Mouse (Mus musculus) heart, postnatal 10 days (tissue): Measurements from ENCODE around the gene Lfng. TPM values are rescaled to one million over a fixed set of nuclear protein-coding genes. Genes with fewer than 3 reads are reported as not detected.

ENCODE experiments used
- DNase-seq, 2 experiments: peaks; one replicate each; pipeline ENCODE4 v3.0.0; 2021
- intact Hi-C: fragments of 180-260 bp; cut with DNase I; formaldehyde crosslinking; loops from one replicate; pipeline ENCODE4 v1.15.1; 2025
- total RNA-seq, 2 experiments: library from RNA; stranded (reverse); gene quantifications; 2 replicates each; pipeline ENCODE4 v1.2.3; 2021

The Lfng gene
- total RNA-seq, 2 experiments from 2014 or later, result 14.1 to 15.7 TPM

DNA sequence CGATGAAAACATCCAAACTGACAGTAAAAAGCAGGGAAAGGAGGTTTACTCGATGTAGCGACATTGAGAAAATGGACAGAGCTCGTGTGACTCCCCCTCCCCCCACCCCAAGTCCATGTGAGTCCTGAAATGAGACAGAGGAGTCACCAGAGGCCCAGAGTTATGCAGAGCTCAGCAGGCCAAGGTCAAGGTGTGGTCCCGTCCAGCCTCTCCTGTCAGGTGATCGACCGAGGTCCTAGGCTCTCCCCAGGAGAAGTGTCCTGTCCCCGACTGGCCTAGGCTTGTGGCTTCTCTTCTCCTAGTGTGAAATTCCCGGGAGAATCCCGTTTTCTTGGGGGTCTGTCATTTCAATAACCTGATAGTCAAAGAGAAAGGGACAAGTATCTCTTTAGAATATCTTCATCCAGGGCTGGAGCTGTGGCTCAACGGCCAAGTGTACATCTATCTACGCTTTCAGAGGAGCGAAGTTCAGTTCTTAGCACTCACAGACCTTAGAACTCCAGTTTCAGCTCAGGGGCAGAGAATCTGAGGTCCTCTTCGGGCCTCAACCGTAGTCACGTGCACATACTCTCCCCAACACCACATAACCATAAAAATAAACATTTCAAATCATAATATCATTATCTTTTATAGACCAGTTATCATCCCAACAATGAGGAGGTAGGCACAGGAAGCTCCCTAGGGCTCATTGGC is 17.9 kb upstream of the Lfng start:
- DNase-seq, result no peak
- intact Hi-C loops, result no loop called here

DNA sequence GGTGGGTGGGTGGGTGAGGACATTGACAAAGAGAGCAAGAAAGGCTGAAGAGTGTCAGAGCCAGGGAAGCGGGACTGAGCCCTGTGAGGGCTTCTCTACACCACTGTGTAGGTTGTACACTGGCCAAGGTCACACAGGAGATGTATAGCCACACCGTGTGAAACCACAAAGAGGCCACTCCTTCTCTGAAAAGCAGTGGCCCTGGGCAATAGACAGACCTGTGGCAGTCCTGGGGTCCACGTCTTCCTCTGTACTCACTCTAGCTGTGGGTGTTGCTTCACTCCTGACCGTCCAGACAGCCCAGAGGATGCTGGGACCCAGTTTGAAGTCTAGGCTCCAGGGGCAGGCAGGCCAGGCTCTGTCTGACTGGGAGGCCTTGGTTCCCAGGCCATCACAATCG is 12.3 kb upstream of the Lfng start:
- DNase-seq, result no peak
- intact Hi-C loops, result no loop called here

DNA sequence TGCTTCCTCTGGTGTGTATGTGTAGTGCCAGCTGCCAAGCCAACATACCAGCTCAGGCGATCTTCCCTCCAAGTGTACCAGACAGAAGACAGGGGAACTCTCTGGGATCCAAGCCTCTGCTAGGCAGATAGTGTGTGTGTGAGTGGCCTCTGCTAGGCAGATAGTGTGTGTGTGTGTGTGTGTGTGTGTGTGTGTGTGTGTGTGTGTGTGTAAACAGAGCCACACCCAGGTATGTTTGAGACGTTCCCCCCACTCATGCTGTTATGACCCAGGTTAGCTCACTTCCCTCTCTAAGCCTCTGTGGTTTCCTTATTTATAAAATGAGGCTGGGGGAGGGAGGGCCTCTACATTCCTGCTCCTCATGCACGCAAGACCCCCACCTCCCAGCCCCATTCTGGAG is 10.7 kb upstream of the Lfng start:
- no peak for DNase-seq
- intact Hi-C loops, result no loop called here

DNA sequence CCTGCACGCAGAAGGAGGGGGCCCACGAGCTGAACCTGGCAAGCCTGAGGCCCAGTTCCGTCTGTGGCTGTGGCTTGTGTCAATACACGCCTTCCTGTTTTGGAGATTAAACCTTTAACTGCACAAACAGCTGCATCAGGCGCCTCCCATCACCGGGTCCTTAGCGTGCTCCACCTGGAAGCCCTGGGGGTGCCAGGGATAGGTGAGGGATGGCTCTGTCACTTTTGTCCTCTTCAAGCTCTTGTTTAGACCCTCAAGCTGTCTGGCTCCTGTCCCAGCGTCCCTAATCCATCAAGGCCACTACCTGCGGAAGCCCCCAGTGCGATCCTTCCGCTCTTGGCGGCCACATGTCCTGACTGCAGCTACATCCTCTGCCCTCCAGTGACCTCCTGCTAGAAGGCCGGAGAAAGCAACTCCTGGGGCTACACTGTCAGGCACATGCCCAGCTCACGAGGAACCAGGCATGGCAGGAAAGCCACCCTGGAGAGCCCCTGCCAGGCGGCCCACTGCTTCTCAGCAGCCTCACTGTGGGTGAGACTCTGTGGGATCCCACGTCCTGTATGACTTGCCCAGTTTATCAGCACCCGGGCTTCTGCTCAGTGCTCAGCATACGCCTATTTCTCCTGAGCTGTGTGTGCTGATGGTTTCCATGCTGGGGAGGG is 10.1 kb upstream of the Lfng start:
- intact Hi-C loops, result no loop called here
- DNase-seq, result peak; percentile 42 to 56

DNA sequence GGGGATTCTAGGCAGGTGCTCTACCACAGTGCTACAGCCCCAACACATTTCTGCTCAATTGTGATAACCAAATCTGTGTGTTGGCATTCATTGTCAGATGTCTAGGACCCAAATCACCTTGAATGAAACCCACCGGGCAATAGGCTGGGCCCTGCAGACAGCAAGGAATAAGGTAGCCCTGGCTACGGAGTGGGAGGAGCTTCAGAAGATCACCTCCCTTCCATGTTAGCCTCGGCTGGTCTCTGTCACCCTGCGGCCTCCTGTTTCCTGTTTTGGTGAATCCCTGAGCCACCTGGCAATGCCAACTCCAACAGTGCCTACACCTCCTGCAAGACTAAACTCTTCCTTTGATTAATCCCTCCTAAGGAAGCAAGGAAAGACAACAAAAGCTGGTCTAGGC is 9.3 kb upstream of the Lfng start:
- DNase-seq, result no peak
- intact Hi-C loops, result no loop called here

DNA sequence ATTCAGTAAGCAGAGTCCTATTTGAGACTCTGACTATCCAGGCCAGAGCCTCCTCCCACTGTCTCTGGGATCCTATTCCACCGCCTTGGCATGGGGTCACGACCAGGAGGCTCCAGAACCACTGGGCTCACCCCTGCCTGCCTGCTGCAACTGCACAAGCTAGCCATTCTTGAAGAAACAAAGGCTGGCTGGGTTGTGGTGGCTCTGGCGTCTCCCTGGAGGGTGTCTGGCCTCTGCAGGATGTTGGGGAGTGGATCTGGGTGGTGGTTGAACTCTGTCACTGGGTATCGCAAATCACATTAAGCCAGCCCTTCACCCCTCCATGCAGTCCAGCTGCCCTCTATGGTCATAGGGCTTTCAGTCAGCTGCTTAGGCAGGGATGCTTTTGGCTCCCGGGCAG is 7.2 kb upstream of the Lfng start:
- intact Hi-C loops, result no loop called here

DNA sequence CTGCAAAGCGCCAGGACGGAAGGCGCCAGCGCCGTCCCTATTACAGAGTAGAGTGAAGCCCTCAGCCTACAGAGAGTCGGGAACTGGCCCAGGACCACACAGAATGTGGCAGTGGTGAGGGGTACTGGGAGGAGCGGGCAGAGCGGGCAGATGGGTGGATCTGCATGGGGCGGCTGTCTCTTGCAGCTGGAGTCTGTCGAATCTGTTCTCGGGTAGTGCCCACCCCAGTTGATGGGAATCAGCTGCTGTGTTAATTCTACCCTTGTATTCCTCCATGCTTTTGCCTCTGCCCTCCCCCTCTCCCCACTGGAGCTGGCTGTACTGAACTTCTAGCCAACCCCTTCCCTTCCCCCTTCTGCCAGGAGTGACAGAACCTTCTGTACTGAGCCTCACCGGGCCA is 5.4 kb upstream of the Lfng start:
- no peak for DNase-seq
- intact Hi-C loops, result no loop called here

More for the DNA sequence above, 7.2 kb upstream of the Lfng start:
- DNase-seq, result no peak

DNA sequence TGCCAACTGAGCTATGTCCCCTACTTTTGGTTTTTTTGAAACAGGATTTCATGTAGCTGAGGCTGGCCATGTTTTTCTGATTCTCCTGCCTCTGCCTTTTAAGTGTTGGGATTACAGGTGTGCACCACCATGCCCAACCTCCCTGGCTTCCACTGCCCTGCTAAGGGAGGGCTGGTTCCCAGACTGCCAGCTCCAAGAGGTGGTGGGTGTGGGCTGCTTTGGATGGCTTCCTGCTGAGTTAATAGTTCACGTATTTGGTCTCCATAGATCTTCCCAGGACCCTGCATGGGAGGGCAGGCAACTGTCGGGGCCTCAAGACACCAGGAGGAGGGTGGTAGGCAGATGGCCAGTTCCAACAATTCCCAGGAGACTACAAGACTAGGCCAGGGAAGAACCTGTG is 4.6 kb upstream of the Lfng start:
- DNase-seq, result no peak
- intact Hi-C loops, result no loop called here

DNA sequence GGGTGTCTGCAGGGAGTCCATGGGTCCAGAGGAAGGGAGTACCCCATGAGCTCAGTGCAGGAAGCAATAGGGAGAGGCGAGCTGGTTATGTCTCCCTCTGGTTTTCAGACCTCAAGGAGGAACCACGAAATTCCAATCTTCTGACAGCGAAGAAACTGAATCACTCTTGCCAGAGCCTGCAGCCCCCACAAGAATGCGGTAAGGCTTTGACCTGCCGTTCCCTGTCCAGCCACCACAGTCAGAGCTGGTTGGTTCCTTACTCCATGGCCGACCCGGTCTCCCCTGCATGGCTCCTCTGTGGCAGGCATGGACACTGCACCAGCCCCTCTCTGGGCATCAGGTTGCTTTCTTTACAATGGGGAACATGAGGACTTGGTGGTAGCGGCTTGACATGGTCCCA is 2.7 kb upstream of the Lfng start:
- peak in 1 of 2 experiments; percentile 44 for DNase-seq
- intact Hi-C loops, result no loop called here

DNA sequence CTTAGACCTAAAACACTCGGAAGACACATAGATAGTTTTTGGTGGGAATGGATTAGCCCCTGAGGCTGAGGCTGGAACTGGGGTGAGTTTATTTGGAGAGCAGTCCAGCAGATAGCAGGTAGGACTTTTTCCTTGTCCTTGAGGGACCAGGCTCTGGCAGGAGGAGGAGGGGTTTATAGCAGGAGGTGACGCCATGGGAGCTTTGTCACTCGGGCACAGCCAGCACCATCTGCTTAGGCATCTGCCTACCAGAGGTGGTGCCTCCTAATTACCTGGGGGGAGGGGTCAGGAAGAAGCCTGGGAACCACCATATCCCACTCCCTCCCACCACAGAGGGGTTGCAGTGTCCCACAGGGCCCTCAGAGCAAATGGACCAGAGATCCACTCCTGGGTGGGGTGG is 1.9 kb upstream of the Lfng start:
- intact Hi-C loops, result no loop called here
- no peak for DNase-seq

DNA sequence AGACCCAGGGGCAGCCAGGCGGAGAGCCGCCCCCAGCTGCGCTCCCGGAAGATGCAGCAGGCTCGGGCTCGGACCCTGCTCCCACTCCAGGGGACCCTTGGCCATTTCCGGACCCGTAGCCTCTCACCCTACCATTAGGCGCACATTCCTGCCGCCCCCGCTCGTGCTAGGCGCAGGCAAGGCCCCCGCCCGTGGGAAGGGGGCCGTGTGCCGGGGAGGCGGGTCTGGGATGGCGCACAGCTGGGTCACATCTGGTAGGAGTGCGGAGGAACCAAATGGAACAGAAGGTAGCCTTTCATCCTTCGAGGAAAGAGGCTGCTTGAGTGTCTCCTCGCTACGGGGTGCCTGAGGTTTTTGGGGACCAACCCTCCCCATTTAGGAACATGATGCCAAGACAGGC is 734 bp upstream of the Lfng start:
- DNase-seq, result peak; percentile 63 to 65
- intact Hi-C loops, result no loop called here

DNA sequence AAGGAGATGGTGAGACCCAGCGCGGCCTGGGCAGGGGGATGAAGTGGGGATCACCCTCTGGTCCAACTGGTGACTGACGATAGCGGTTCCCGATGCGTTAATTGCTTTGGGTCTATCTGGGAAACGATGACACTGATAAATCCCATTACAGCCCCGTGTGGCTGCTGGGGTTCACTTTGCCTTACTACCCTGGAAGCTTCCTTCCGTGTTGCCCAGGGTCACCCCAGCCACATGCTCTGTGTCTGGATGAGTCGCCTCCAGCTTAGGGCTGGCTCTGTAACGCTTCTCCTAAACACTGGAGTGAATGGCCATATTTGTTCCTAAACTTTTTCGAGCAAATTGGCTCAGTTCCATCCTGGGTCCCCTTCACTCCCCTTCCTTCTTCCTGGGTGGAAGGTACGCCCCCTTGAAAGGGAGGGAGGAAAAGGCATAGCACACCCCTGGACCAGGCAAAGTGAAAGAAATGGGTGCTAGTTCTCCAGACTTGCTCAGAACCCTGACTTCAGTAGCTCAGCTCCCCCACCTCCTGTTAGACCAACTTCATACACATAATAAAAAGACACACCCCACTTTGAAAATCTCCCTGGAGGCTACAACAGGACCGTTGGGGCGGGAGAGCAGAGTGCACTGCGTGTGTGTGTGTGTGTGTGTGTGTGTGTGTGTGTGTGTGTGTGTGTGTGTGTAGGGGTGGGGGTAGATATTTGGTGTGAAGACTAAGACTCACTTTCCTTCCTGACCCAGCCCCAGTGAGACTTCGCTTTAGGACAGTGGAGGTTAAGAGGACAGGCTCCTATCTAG is 915 bp downstream of the Lfng start:
- intact Hi-C loops, result no loop called here

DNA sequence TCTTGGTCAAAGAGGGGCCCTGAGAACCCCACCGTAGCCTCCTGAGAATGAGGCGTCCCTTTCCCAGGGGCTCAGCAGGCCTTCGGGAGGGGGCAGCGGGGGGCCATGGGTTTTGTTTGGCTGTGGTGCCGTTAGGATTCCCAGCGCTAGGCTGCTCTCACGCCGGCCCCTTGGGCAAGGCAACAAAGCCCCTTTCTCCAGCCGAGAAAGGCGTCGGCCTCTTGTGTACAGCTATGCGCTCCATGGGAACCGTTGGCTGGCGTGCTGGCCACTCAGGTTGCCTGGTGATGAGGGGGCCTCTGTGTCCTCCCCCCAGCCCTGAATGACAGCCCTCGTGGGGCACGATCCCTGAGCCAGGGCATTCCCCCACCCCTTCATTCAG is 1.5 kb downstream of the Lfng start:
- intact Hi-C loops, result no loop called here
- DNase-seq, result peak in 1 of 2 experiments; percentile 41

More for the DNA sequence above, 915 bp downstream of the Lfng start:
- DNase-seq, result peak in 1 of 2 experiments; percentile 49

DNA sequence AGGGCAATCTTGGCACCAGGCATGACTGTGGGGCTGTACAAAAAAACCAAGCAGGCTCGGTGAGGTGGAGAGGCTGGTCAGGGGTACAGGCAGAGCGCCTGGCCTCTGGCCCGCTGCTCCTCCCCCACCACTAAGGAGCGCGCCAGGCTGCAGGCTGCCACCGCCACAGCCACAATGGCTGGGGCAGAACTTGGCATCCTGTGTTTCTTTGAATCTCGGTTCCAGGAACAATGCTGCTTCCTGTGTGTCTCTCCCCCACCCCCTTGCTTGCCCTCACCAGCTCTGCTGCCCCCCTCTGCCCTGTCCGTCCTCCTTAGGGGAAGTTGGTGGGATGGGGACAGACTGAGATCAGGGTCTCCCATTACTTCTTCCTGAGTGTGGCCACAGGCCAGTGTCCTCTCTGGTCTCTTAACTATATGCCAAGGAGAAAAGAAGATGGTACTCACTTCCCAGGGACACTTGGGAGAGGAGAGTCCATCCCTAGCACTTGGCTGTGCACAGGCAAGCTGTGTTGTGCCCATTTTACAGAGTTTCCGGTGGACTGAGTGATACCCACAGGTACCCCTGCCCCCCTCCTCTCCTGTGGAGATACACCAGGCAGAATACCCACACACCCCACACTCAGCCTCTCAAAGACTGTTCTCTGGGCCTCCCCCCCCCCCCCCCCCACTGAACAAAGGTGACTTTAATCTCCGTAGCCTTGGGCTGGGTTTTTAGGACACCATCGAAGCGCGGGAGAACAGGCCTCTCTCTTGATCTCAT is 2.6 kb downstream of the Lfng start:
- peak; percentile 49 to 53 for DNase-seq
- intact Hi-C loops, result loop anchor here (1.0 kb wide), 1 partner anchor 41 kb away; no protein-coding TSS in a partner anchor

DNA sequence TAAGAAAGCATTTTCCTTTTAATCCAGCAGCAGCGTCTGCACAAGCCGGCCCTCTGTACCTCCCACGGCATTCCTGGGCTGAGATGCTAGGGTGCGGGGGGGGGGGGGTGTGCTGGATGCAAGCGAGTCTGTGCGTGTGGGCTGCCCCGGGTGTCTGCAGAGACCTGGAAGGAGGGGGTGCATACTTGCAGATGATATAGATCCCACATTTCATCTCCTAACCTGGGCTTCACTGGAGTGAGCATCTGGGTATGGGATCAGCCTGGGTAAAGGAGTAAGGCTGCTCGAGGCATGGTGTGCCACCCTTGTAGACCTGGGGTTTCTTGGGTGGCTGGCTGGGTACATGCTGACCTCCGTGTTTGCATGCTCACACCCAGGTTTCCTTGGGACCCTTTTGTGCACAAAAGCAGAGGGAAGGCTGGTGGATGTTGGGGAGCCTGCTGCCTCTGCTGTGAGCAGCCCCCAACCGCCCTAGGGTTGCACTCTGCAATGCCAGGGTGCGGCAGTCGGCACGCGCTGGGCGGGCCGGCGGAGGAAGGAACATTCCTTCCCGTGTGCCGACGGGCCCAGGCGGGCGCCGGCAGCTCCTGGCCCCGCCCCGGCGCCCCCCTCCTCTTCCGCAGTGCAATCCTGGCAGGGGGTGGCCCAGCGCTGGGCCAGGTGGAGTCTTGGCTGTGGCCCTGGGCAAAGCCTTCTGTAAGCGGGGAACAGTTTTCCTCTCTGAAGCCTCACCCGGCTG is 3.3 kb downstream of the Lfng start:
- intact Hi-C loops, result loop anchor here (1.0 kb wide), 1 partner anchor 42 kb away; no protein-coding TSS in a partner anchor
- no peak for DNase-seq

DNA sequence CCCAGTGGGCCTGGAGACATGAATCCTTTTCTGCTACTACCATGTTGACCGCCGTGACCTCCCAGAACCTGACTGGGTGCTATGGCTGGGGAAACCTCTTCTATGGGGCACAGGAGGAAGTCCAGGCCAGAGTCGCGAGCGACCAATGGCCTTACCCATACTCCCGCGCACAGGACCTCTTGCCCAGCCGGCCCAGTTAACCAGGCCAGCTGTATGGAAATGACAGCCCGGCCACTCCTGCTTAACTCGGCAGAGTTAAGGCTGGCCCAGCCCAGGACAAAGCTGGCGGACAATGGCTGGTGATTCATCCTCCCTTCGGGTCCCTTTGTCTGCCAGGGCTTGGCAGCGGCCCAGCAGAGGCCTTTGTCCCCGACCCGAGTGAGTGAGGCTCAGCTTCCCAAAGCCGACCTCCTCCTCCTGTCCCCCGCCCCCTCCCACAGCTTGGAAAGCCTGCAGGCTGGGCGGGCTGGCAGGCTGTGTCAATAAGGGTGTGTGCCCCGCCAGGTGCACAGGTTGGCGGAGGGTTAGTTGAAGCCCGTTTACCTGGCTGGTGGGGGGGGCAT is 4.0 kb downstream of the Lfng start:
- peak; percentile 85 to 87 for DNase-seq
- intact Hi-C loops, result no loop called here

DNA sequence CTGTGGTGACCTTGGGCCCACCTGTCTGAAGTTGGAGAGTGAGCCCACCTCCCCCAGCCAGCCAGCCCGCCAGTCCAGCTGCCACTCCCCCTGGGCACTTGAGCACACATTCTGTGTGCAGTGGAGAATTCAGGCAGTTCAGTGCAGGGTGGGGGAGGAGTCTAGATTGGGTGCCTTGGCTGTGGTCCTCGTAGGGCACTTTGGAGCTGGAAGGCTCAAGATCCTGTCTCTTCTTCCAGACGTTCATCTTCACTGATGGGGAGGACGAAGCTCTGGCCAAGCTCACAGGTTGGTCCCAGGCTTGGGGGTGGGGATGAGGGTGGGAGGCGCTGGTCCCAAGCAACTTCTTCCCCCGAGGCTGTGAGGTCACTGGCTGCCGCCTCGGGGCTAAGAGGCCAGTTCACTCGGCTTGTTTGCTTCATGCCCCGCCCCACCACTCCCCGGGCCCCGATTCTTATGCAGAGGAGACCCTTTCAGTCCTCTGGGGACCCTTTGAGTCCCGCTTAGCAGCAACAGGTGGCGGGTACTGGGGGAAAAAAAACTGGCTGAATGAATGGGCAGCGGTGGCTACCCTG is 4.6 kb downstream of the Lfng start:
- peak in 1 of 2 experiments; percentile 45 for DNase-seq
- intact Hi-C loops, result no loop called here

DNA sequence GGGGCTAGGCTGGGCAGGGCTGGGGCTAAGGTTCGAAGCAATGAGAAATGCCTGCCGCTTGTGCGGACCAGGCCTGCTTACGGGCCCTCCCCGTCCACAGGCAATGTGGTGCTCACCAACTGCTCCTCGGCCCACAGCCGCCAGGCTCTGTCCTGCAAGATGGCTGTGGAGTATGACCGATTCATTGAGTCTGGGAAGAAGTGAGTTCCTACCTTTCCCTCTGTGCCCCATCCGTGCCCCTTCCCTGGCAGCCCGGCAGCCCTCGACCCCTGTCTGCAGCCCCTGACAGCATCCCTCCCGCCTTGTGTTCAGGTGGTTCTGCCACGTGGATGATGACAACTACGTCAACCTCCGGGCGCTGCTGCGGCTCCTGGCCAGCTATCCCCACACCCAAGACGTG is 5.1 kb downstream of the Lfng start:
- DNase-seq, result no peak
- intact Hi-C loops, result no loop called here

DNA sequence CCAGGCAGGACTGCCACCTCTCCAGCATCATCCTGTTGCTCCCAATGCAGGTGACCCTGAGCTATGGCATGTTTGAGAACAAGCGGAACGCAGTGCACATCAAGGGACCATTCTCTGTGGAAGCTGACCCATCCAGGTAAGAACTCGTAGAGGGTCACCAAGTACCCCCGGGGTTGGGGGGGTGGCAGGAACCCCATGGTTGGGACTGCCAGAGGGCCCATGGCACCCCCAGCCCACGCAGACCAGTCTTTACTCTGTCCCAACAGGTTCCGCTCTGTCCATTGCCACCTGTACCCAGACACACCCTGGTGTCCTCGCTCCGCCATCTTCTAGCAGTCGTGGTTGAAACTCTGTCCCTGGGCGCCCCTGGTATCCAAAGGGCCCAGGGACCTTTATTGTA is 7.0 kb downstream of the Lfng start:
- intact Hi-C loops, result no loop called here
- DNase-seq, result no peak

DNA sequence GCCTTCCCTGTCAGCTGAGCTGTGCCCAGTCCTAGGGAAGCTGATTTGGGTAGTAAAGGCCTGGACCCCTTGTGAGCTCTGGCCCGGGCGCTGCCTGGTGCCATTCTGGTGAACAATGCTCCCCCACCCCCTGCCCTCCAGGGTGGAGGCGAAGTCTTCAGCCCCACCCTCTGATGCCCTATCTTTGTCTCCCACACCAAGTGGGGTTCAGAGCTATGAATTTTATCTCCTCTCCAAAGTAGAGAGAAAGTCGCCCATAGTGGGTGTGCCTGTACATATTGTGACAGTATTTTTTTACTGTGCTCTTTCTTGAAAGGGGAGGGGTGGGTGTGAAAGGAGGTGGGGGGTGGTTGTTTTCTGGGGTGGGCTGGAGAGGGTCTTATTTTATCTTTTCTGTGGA is 7.7 kb downstream of the Lfng start:
- intact Hi-C loops, result no loop called here
- no peak for DNase-seq
